Mouse (Mus musculus) left cerebral cortex, adult 2 months (tissue): ENCODE measurements at regions not wholly inside any gene's neighbourhood (a gene's known extent, or its start where the extent isn't known, plus 50 kb on each side); places are given as distances from the start of the nearest gene placed in this dataset.

Source experiments
- DNase-seq, 2 experiments: peaks; one replicate each; pipeline ENCODE4 v3.0.0; 2021 to 2022; ENCODE audit warnings: low spot score in 2 of 2, mixed read lengths in 1 of 2; ENCODE audit errors: extremely low spot score in 1 of 2
- H3K27ac ChIP-seq: fragments of 200-600 bp; 2 replicates; pipeline ENCODE4 v1.8.1; 2022
- H3K4me3 ChIP-seq: fragments of 200-600 bp; 2 replicates; pipeline ENCODE4 v1.8.1; 2022
- CTCF ChIP-seq: fragments of 200-600 bp; IDR thresholded peaks from 2 replicates; pipeline ENCODE4 v1.8.1; 2022; ENCODE audit warnings: antibody characterized with exemption, mild to moderate bottlenecking, moderate library complexity
- intact Hi-C: fragments of 180-260 bp; cut with DNase I; formaldehyde crosslinking; loops from one replicate; pipeline ENCODE4 v1.15.1; 2025

- TF ChIP-seq CTCF: no peak
- no peak for DNase-seq
- intact Hi-C loops: loop anchor here (1.0 to 10.0 kb wide), 7 partner anchors 43 to 1545 kb away; partner anchors contain the start of genes Bcl6 and Gm37419
- Histone ChIP-seq H3K4me3 (peak overlapping the region; percentile 52), H3K27ac (peak overlapping the region; percentile 93)
Observed at GRCm38 (mm10) chr16:25059504-25059992, 227.1 kb upstream of the Tprg start.

GRCm38 (mm10) chr16:25060266-25060665 lies 226.4 kb upstream of the Tprg start:
- Histone ChIP-seq H3K27ac (peak overlapping the region; percentile 93), H3K4me3 (no peak overlapping the region)
- no peak for DNase-seq
- intact Hi-C loops: loop anchor here (5.0 kb wide), 2 partner anchors 168 to 668 kb away; partner anchors contain the start of gene Lpp
- no peak for TF ChIP-seq CTCF

- DNase-seq: no peak
- H3K27ac ChIP-seq: no peak overlapping the region
- no peak overlapping the region for H3K4me3 ChIP-seq
- TF ChIP-seq CTCF: no peak
- intact Hi-C loops: loop anchor here (5.0 kb wide), 2 partner anchors 169 to 669 kb away; partner anchors contain the start of gene Lpp
Observed at GRCm38 (mm10) chr16:25061631-25062030, 225.0 kb upstream of the Tprg start.

- intact Hi-C loops: loop anchor here (1.0 to 5.0 kb wide), 5 partner anchors 172 to 1080 kb away; partner anchors contain the start of gene Lpp
- TF ChIP-seq CTCF: no peak
- no peak for DNase-seq
- Histone ChIP-seq H3K27ac (no peak overlapping the region), H3K4me3 (no peak overlapping the region)
Observed at GRCm38 (mm10) chr16:25063981-25064380, 222.6 kb upstream of the Tprg start.

- Histone ChIP-seq H3K4me3 (no peak overlapping the region), H3K27ac (no peak overlapping the region)
- TF ChIP-seq CTCF: peak; percentile 83
- intact Hi-C loops: loop anchor here (1.0 to 5.0 kb wide), 5 partner anchors 172 to 1080 kb away; partner anchors contain the start of gene Lpp
- DNase-seq: peak; percentile 81 to 88
Observed at GRCm38 (mm10) chr16:25064538-25064937, 222.1 kb upstream of the Tprg start.

- no peak for TF ChIP-seq CTCF
- intact Hi-C loops: no loop called here
- DNase-seq: no peak
- Histone ChIP-seq H3K4me3 (no peak overlapping the region), H3K27ac (no peak overlapping the region)
Observed at GRCm38 (mm10) chr16:25066822-25067221, 219.8 kb upstream of the Tprg start.

- no peak for DNase-seq
Observed at GRCm38 (mm10) chr16:25067276-25068249, 219.1 kb upstream of the Tprg start.

GRCm38 (mm10) chr16:25080811-25081210 lies 205.8 kb upstream of the Tprg start:
- intact Hi-C loops: loop anchor here (5.0 kb wide), 1 partner anchor 171 kb away; no protein-coding TSS in a partner anchor
- TF ChIP-seq CTCF: no peak
- no peak overlapping the region for H3K4me3 ChIP-seq
- DNase-seq: no peak
- H3K27ac ChIP-seq: no peak overlapping the region

More at GRCm38 (mm10) chr16:25067276-25068249, 219.1 kb upstream of the Tprg start:
- intact Hi-C loops: no loop called here
- TF ChIP-seq CTCF: peak; percentile 44
- Histone ChIP-seq H3K4me3 (no peak overlapping the region), H3K27ac (no peak overlapping the region)

- H3K4me3 ChIP-seq: no peak overlapping the region
- intact Hi-C loops: loop anchor here (5.0 kb wide), 1 partner anchor 169 kb away; no protein-coding TSS in a partner anchor
- TF ChIP-seq CTCF: no peak
- no peak for DNase-seq
- no peak overlapping the region for H3K27ac ChIP-seq
Observed at GRCm38 (mm10) chr16:25083729-25084128, 202.9 kb upstream of the Tprg start.

- Histone ChIP-seq H3K27ac (no peak overlapping the region), H3K4me3 (no peak overlapping the region)
- TF ChIP-seq CTCF: no peak
- intact Hi-C loops: no loop called here
- DNase-seq: no peak
Observed at GRCm38 (mm10) chr16:25087741-25088648, 198.6 kb upstream of the Tprg start.

GRCm38 (mm10) chr16:25088649-25089019 lies 198.0 kb upstream of the Tprg start:
- Histone ChIP-seq H3K27ac (no peak overlapping the region), H3K4me3 (no peak overlapping the region)
- TF ChIP-seq CTCF: no peak
- intact Hi-C loops: no loop called here
- no peak for DNase-seq
